Comparison of ENCODE assay signal across 19 mouse cellular contexts in genomic region chr13:84953760-84954159, GRCm38 (mm10).
DNase-seq lines count a peak whose midpoint lies in the region; ATAC-seq and TF ChIP-seq lines count a peak whose summit lies in the region.
"Had no signal": no experiment of that assay in that cellular context is flagged by ENCODE, and none has a peak within 500 bp of the region (broad histone marks: within the 10 kb centered on the region; RNA-seq: fewer than 3 reads in every experiment).

No protein-coding gene starts in this region.

- no peaks in the 10 kb centered on the region for H3K9me3 ChIP-seq in kidney, postnatal 0 days (replicated peaks; ENCODE audit: low read length)
- no peaks in the 10 kb centered on the region for H3K9me3 ChIP-seq in intestine, embryonic 14.5 days (ENCODE audit: control insufficient read depth, low read length)
- no peaks in the 10 kb centered on the region for H3K9me3 ChIP-seq in stomach, embryonic 15.5 days
- H3K9me3 ChIP-seq: embryonic facial prominence, embryonic 12.5 days; forebrain, embryonic 15.5 days; G1E; heart, embryonic 12.5 days; hindbrain, embryonic 10.5 days; hindbrain, embryonic 15.5 days had no signal

- no peak overlapping the region for H3K9ac ChIP-seq in kidney, postnatal 0 days (ENCODE audit: low read depth, low read length)
- H3K9ac ChIP-seq in intestine, embryonic 14.5 days (ENCODE audit: low read length) = no peak overlapping the region
- H3K9ac ChIP-seq in stomach, embryonic 15.5 days = no peak overlapping the region
- H3K9ac ChIP-seq: embryonic facial prominence, embryonic 12.5 days; forebrain, embryonic 15.5 days; heart, embryonic 12.5 days; hindbrain, embryonic 15.5 days had no signal

- peak; percentile 35 for DNase-seq in heart, adult 11 months
- DNase-seq in heart, adult 18-20 months = no peak
- DNase-seq in kidney, postnatal 0 days (ENCODE audit: low spot score) = no peak
- no peak for DNase-seq in kidney, postnatal 25 days
- DNase-seq in intestine, embryonic 14.5 days (ENCODE audit: low spot score) = no peak
- no peak for DNase-seq in gastrocnemius, postnatal 10 days
- DNase-seq: adrenal gland, postnatal 10 days; B cell, adult 2 months; cerebellum, adult 11-12 months; cerebellum, adult 9-10 months; cerebellum, postnatal 25 days had no signal

- no peaks in the 10 kb centered on the region for H3K4me1 ChIP-seq in kidney, postnatal 0 days (replicated peaks; ENCODE audit: insufficient read depth, low read length)
- H3K4me1 ChIP-seq in intestine, embryonic 14.5 days (replicated peaks; ENCODE audit: control insufficient read depth, insufficient read depth, low read length) = no peaks in the 10 kb centered on the region
- H3K4me1 ChIP-seq in stomach, embryonic 15.5 days = no peaks in the 10 kb centered on the region
- H3K4me1 ChIP-seq: embryonic facial prominence, embryonic 12.5 days; forebrain, embryonic 15.5 days; heart, embryonic 12.5 days; hindbrain, embryonic 10.5 days; hindbrain, embryonic 15.5 days had no signal

- TF ChIP-seq CTCF in kidney, postnatal 0 days (IDR thresholded peaks at IDR 0.05; ENCODE audit: low read depth) = no peak

- WGBS in kidney, postnatal 0 days = 50% methylated on average over 1 of the region's 1 CpGs
- WGBS in intestine, embryonic 14.5 days = 38% methylated on average over 1 of the region's 1 CpGs
- WGBS in stomach, embryonic 15.5 days = 46% methylated on average over 1 of the region's 1 CpGs

- H3K27me3 ChIP-seq in kidney, postnatal 0 days (ENCODE audit: insufficient read depth, low read length) = no peaks in the 10 kb centered on the region
- H3K27me3 ChIP-seq in intestine, embryonic 14.5 days (replicated peaks; ENCODE audit: control insufficient read depth, insufficient read depth, low read length) = no peaks in the 10 kb centered on the region
- H3K27me3 ChIP-seq in stomach, embryonic 15.5 days (replicated peaks) = no peaks in the 10 kb centered on the region
- H3K27me3 ChIP-seq: embryonic facial prominence, embryonic 12.5 days; forebrain, embryonic 15.5 days; heart, embryonic 12.5 days; hindbrain, embryonic 15.5 days had no signal

- H3K4me2 ChIP-seq in kidney, postnatal 0 days (ENCODE audit: low read length) = no peak overlapping the region
- H3K4me2 ChIP-seq in intestine, embryonic 14.5 days (ENCODE audit: low read length) = no peak overlapping the region
- H3K4me2 ChIP-seq in stomach, embryonic 15.5 days = no peak overlapping the region
- H3K4me2 ChIP-seq: embryonic facial prominence, embryonic 12.5 days; forebrain, embryonic 15.5 days; heart, embryonic 12.5 days; hindbrain, embryonic 15.5 days had no signal

- no peak overlapping the region for H3K27ac ChIP-seq in kidney, postnatal 0 days
- H3K27ac ChIP-seq in intestine, embryonic 14.5 days (ENCODE audit: low read depth) = no peak overlapping the region
- H3K27ac ChIP-seq in stomach, embryonic 15.5 days = no peak overlapping the region
- H3K27ac ChIP-seq: embryonic facial prominence, embryonic 12.5 days; forebrain, embryonic 15.5 days; hindbrain, embryonic 10.5 days; hindbrain, embryonic 15.5 days had no signal

- H3K36me3 ChIP-seq in kidney, postnatal 0 days (ENCODE audit: insufficient read depth, low read length) = no peaks in the 10 kb centered on the region
- H3K36me3 ChIP-seq in intestine, embryonic 14.5 days (ENCODE audit: control insufficient read depth, insufficient read depth, low read length) = no peaks in the 10 kb centered on the region
- no peaks in the 10 kb centered on the region for H3K36me3 ChIP-seq in stomach, embryonic 15.5 days
- H3K36me3 ChIP-seq: embryonic facial prominence, embryonic 12.5 days; forebrain, embryonic 15.5 days; G1E; heart, embryonic 12.5 days; hindbrain, embryonic 10.5 days; hindbrain, embryonic 15.5 days had no signal

- ATAC-seq in kidney, postnatal 0 days (replicated peaks; ENCODE audit: low FRiP score, low read depth) = peak; percentile 76; the same call in 1 of the 2 replicates
- ATAC-seq in intestine, embryonic 14.5 days (replicated peaks; ENCODE audit: low FRiP score, low TSS enrichment, low read depth) = peak; percentile 91
- ATAC-seq in stomach, embryonic 15.5 days (ENCODE audit: insufficient read depth, low FRiP score, low read depth) = peak; percentile 71; the same call in 1 of the 2 replicates
- ATAC-seq: CD4-positive, CD25-positive, alpha-beta regulatory T cell, adult 4 months; forebrain, embryonic 15.5 days had no signal

- H3K4me3 ChIP-seq in kidney, postnatal 0 days (replicated peaks; ENCODE audit: low read depth, low read length) = no peak overlapping the region
- H3K4me3 ChIP-seq in intestine, embryonic 14.5 days (ENCODE audit: low read depth, low read length) = no peak overlapping the region
- H3K4me3 ChIP-seq in stomach, embryonic 15.5 days (replicated peaks) = no peak overlapping the region
- H3K4me3 ChIP-seq: embryonic facial prominence, embryonic 12.5 days; forebrain, embryonic 15.5 days; heart, embryonic 12.5 days; hindbrain, embryonic 10.5 days; hindbrain, embryonic 15.5 days had no signal
